Mouse (Mus musculus) G1E (cell line): ENCODE data around the gene Pbld1. TPM values are rescaled to one million over a fixed set of nuclear protein-coding genes. Genes with fewer than 3 reads are reported as not detected.

Experiments used
- ATAC-seq: 2 replicates; pipeline ENCODE4 v1.8.0; 2016; ENCODE audit warnings: mild to moderate bottlenecking; ENCODE audit not compliant: insufficient number of reproducible peaks, poor library complexity, low FRiP score, severe bottlenecking; ENCODE audit errors: extremely low read depth
- DNase-seq: peaks from one replicate; pipeline ENCODE4 v3.0.0; 2012; ENCODE audit warnings: low spot score
- H3K27me3 ChIP-seq: 2 replicates; pipeline ENCODE4 v1.6.1; 2012; ENCODE audit warnings: mild to moderate bottlenecking, low read length, inconsistent platforms; ENCODE audit not compliant: insufficient read depth
- H3K36me3 ChIP-seq: replicated peaks from 2 replicates; pipeline ENCODE3; 2012; ENCODE audit warnings: mild to moderate bottlenecking, inconsistent platforms
- H3K4me1 ChIP-seq: 2 replicates; pipeline ENCODE4 v1.6.1; 2012; ENCODE audit warnings: low read depth, low read length, inconsistent platforms, mixed read lengths; ENCODE audit not compliant: insufficient read depth
- H3K4me3 ChIP-seq: 2 replicates; pipeline ENCODE4 v1.5.1; 2012; ENCODE audit warnings: low read depth, mild to moderate bottlenecking, inconsistent platforms, low read length, moderate library complexity, mixed read lengths
- H3K9me3 ChIP-seq: replicated peaks from 2 replicates; pipeline ENCODE4 v1.6.1; 2012; ENCODE audit warnings: inconsistent platforms
- CTCF ChIP-seq: IDR thresholded peaks from 2 replicates; pipeline ENCODE4 v1.5.1; 2012; ENCODE audit warnings: low read depth, low read length, inconsistent platforms, mixed read lengths
- GATA1 ChIP-seq: IDR thresholded peaks from 2 replicates; pipeline ENCODE4 v1.6.1; 2012; ENCODE audit warnings: borderline replicate concordance, low read length, inconsistent platforms, mixed read lengths
- GATA2 ChIP-seq: IDR thresholded peaks from 2 replicates; pipeline ENCODE4 v1.6.1; 2012; ENCODE audit warnings: low read depth, low read length, inconsistent platforms, borderline replicate concordance
- POLR2AphosphoS5 ChIP-seq: IDR thresholded peaks from 2 replicates; pipeline ENCODE4 v1.6.1; 2012; ENCODE audit warnings: low read depth, low read length, inconsistent platforms; ENCODE audit not compliant: insufficient replicate concordance
- TAL1 ChIP-seq: conservative IDR thresholded peaks from 2 replicates; pipeline ENCODE4 v1.6.1; 2012; ENCODE audit warnings: low read depth, low read length, inconsistent platforms, mixed read lengths
- polyA plus RNA-seq: library from polyadenylated mRNA; stranded (reverse); fragments of >175 nt; gene quantifications from 2 replicates; pipeline ENCODE4 v1.2.3, GENCODE M21; 2012
- total RNA-seq, 2 experiments: library from RNA; stranded (forward) in 1 of 2; stranded (reverse) in 1 of 2; fragments of 200-1000 nt in 1 of 2; fragments of >200 nt in 1 of 2; fragmentation: Nextera tagmentation in 1 of 2; gene quantifications; 2 replicates each; pipeline ENCODE4 v1.2.3; 2014 to 2017

Gene Pbld1
- total and polyA plus RNA-seq, 3 experiments = 0.33 TPM; not detected in 2

DNA sequence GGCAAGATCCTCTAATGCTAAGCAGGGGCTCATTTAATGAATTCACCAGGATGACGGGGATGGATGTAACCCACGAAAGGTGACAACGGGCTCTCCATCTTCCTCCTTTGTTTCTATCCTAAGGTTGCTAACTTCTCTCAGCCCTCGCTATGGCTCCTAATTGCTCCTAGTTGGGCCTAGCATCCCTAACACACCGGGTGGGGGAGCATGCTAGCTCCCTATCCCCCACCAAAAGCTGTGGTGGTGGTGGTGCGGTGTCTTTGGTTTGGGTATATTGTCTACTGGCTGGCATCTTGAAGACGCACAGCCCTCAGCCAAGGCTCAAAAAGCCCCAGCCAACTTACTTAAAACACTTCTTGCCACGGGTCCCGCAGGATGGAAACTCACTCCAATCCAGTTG lies 56.4 kb downstream of the Pbld1 start:
- no peak for TF ChIP-seq POLR2AphosphoS5
- TF ChIP-seq GATA1 = no peak
- no peak for TF ChIP-seq GATA2
- TF ChIP-seq TAL1 = no peak
- TF ChIP-seq CTCF = no peak
- DNase-seq (no peak), ATAC-seq (no peak)
- Histone ChIP-seq H3K27me3 (no peaks in the 10 kb centered on the region), H3K4me3 (no peak overlapping the region), H3K4me1 (no peaks in the 10 kb centered on the region), H3K9me3 (no peaks in the 10 kb centered on the region), H3K36me3 (no peaks in the 10 kb centered on the region)

DNA sequence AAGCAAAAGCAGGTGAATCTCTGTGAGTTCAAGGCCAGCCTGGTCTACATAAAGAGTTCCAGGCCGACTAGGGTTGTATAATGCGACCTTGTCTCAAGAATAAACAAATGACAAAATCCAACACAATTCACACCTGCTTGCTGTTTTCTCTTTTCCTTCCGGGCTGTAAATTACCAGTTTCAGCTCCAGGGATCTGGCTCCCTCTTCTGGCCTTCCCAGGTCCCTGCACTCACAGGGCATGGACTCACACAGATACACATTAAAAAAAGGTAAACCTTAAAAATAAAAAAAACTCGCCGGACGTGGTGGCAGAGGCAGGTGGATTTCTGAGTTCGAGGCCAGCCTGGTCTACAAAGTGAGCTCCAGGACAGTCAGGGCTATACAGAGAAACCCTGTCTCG lies 57.6 kb downstream of the Pbld1 start:
- ATAC-seq = no peak
- Histone ChIP-seq H3K4me3 (no peak overlapping the region), H3K4me1 (no peaks in the 10 kb centered on the region), H3K27me3 (no peaks in the 10 kb centered on the region), H3K36me3 (no peaks in the 10 kb centered on the region), H3K9me3 (no peaks in the 10 kb centered on the region)
- no peak for DNase-seq
- TF ChIP-seq GATA2 = no peak
- no peak for TF ChIP-seq POLR2AphosphoS5
- TF ChIP-seq TAL1 = no peak
- TF ChIP-seq GATA1 = no peak
- no peak for TF ChIP-seq CTCF

DNA sequence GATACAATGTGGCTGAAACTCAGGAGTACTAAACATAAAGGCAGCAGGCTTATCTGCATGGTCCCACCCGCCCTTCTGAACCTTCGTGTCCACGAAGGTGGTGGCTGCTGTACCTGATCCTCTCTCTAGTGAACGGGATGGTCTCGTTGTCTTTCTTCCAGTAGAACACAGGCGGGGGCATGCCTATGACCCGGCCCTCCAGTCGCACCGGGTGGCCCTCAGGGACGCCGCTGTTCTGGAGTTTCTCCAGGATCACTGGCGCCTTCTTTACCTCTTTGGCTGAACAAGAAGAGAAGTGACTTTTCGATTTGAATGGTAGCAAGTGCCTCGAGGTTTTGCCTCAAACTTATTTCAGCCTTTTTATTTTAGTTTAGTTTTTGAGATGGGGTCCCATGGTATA lies 60.0 kb downstream of the Pbld1 start:
- H3K4me1 ChIP-seq = no peaks in the 10 kb centered on the region
- ATAC-seq = no peak
- H3K4me3 ChIP-seq = no peak overlapping the region
- DNase-seq = no peak
- no peaks in the 10 kb centered on the region for H3K36me3 ChIP-seq
- H3K27me3 ChIP-seq = no peaks in the 10 kb centered on the region
- H3K9me3 ChIP-seq = no peaks in the 10 kb centered on the region
- TF ChIP-seq GATA1 (no peak), GATA2 (no peak), TAL1 (no peak), POLR2AphosphoS5 (no peak), CTCF (no peak)

DNA sequence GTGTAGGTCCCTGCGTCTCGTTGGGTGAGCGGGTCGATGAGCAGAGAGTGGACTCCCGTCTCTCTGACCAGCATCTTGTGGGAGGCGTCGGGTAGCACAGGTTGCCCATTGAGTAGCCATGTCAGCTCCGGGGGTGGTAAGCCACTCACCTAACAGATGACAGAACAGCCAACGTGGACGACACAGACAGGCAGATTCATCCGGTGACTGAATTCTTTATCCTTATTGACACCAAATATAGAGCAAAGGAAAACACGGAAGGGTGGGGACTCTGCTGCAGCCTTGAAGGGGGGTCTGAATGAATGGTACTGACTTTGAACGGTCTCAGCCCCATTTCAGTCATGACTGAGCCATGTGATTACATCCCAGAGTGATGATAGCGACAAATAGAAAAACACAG lies 62.0 kb downstream of the Pbld1 start:
- DNase-seq (no peak), ATAC-seq (no peak)
- Histone ChIP-seq H3K36me3 (no peaks in the 10 kb centered on the region), H3K4me1 (no peaks in the 10 kb centered on the region), H3K4me3 (no peak overlapping the region), H3K9me3 (no peaks in the 10 kb centered on the region), H3K27me3 (no peaks in the 10 kb centered on the region)
- no peak for TF ChIP-seq CTCF
- TF ChIP-seq GATA1 = no peak
- no peak for TF ChIP-seq POLR2AphosphoS5
- TF ChIP-seq TAL1 = no peak
- TF ChIP-seq GATA2 = no peak

DNA sequence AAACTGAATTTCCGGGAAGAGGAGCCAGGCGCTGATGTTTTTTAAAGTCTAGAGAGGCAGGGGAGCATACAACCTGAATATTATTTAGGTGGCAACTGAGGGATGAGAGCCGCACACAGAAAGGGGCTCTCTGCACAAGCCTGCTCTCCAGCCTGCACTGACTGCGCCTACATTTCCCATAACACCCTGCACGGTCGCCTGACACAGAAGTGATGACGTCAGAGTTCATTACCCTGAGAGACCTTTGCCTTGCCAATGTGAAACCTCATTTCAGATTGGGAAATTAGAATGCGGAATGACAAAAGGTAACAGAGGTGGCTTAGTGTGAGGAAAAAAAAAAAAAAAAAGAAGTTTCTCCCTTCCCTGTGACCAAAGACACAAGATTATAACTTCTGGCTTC lies 62.6 kb downstream of the Pbld1 start:
- Histone ChIP-seq H3K27me3 (no peaks in the 10 kb centered on the region), H3K4me1 (no peaks in the 10 kb centered on the region), H3K9me3 (no peaks in the 10 kb centered on the region), H3K36me3 (no peaks in the 10 kb centered on the region), H3K4me3 (no peak overlapping the region)
- DNase-seq = no peak
- ATAC-seq = no peak
- TF ChIP-seq GATA2 = no peak
- TF ChIP-seq CTCF = no peak
- TF ChIP-seq POLR2AphosphoS5 = no peak
- TF ChIP-seq TAL1 = no peak
- no peak for TF ChIP-seq GATA1

DNA sequence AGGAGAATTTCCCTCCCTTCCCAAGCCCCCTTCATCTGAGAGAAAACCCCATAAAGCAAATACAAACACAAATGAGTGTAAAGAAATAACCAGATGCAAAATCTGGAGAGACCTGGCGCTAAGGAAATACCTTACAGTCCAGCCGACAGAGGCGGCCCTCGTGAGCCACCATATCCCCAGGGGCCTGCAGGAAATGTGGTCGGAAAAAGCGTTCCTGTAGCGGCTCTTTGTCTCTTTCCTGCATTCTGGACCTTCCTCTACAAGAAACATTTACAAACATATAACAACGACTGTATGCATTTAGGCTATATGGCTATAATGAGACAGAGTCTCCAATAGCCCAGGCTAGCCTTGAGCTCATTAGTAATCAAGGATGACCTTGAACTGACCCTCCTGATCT lies 63.2 kb downstream of the Pbld1 start:
- Histone ChIP-seq H3K4me3 (no peak overlapping the region), H3K36me3 (no peaks in the 10 kb centered on the region), H3K27me3 (no peaks in the 10 kb centered on the region), H3K4me1 (no peaks in the 10 kb centered on the region), H3K9me3 (no peaks in the 10 kb centered on the region)
- ATAC-seq (no peak), DNase-seq (no peak)
- TF ChIP-seq GATA2 (no peak), POLR2AphosphoS5 (no peak), GATA1 (no peak), TAL1 (no peak), CTCF (no peak)

DNA sequence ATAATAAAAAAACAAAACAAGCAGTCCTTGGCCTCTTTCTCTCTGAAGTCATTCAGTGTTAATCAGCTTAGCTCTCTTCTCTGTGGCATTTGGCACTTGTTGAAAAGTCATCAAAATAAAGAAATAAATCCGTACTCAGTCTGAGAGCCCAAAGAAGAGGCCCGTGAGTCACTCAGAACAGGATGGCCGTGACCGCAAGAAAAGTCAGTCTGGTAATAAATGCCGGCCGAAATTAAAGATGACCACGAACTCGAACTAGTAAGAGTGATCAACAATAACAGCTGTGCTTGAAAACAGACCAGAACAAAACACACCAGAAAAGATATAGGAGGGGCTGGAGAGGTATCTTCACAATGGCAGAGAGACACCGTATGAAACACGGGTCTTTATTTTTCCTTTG lies 64.1 kb downstream of the Pbld1 start:
- no peak for TF ChIP-seq GATA2
- TF ChIP-seq CTCF = no peak
- no peak for TF ChIP-seq GATA1
- no peak for TF ChIP-seq POLR2AphosphoS5
- TF ChIP-seq TAL1 = no peak
- DNase-seq = no peak
- no peaks in the 10 kb centered on the region for H3K4me1 ChIP-seq
- no peaks in the 10 kb centered on the region for H3K27me3 ChIP-seq
- no peaks in the 10 kb centered on the region for H3K36me3 ChIP-seq
- H3K4me3 ChIP-seq = no peak overlapping the region
- ATAC-seq = no peak
- H3K9me3 ChIP-seq = no peaks in the 10 kb centered on the region
